Mouse (Mus musculus) G1E (cell line): Measurements from ENCODE around the gene Clec4f. TPM values are rescaled to one million over a fixed set of nuclear protein-coding genes. Genes with fewer than 3 reads are reported as not detected.

ENCODE experiments used
- ATAC-seq: 2 replicates; pipeline ENCODE4 v1.8.0; 2016; ENCODE audit warnings: mild to moderate bottlenecking; ENCODE audit not compliant: insufficient number of reproducible peaks, poor library complexity, low FRiP score, severe bottlenecking; ENCODE audit errors: extremely low read depth
- DNase-seq: peaks from one replicate; pipeline ENCODE4 v3.0.0; 2012; ENCODE audit warnings: low spot score
- H3K27me3 ChIP-seq: 2 replicates; pipeline ENCODE4 v1.6.1; 2012; ENCODE audit warnings: mild to moderate bottlenecking, low read length, inconsistent platforms; ENCODE audit not compliant: insufficient read depth
- H3K36me3 ChIP-seq: replicated peaks from 2 replicates; pipeline ENCODE3; 2012; ENCODE audit warnings: mild to moderate bottlenecking, inconsistent platforms
- H3K4me1 ChIP-seq: 2 replicates; pipeline ENCODE4 v1.6.1; 2012; ENCODE audit warnings: low read depth, low read length, inconsistent platforms, mixed read lengths; ENCODE audit not compliant: insufficient read depth
- H3K4me3 ChIP-seq: 2 replicates; pipeline ENCODE4 v1.5.1; 2012; ENCODE audit warnings: low read depth, mild to moderate bottlenecking, inconsistent platforms, low read length, moderate library complexity, mixed read lengths
- H3K9me3 ChIP-seq: replicated peaks from 2 replicates; pipeline ENCODE4 v1.6.1; 2012; ENCODE audit warnings: inconsistent platforms
- CTCF ChIP-seq: IDR thresholded peaks from 2 replicates; pipeline ENCODE4 v1.5.1; 2012; ENCODE audit warnings: low read depth, low read length, inconsistent platforms, mixed read lengths
- GATA1 ChIP-seq: IDR thresholded peaks from 2 replicates; pipeline ENCODE4 v1.6.1; 2012; ENCODE audit warnings: borderline replicate concordance, low read length, inconsistent platforms, mixed read lengths
- GATA2 ChIP-seq: IDR thresholded peaks from 2 replicates; pipeline ENCODE4 v1.6.1; 2012; ENCODE audit warnings: low read depth, low read length, inconsistent platforms, borderline replicate concordance
- POLR2AphosphoS5 ChIP-seq: IDR thresholded peaks from 2 replicates; pipeline ENCODE4 v1.6.1; 2012; ENCODE audit warnings: low read depth, low read length, inconsistent platforms; ENCODE audit not compliant: insufficient replicate concordance
- TAL1 ChIP-seq: conservative IDR thresholded peaks from 2 replicates; pipeline ENCODE4 v1.6.1; 2012; ENCODE audit warnings: low read depth, low read length, inconsistent platforms, mixed read lengths
- polyA plus RNA-seq: library from polyadenylated mRNA; stranded (reverse); fragments of >175 nt; gene quantifications from 2 replicates; pipeline ENCODE4 v1.2.3, GENCODE M21; 2012
- total RNA-seq, 2 experiments: library from RNA; stranded (forward) in 1 of 2; stranded (reverse) in 1 of 2; fragments of 200-1000 nt in 1 of 2; fragments of >200 nt in 1 of 2; fragmentation: Nextera tagmentation in 1 of 2; gene quantifications; 2 replicates each; pipeline ENCODE4 v1.2.3; 2014 to 2017

Clec4f gene
- total and polyA plus RNA-seq, 3 experiments = 0.05 TPM; not detected in 2

- H3K4me3 ChIP-seq = no peak overlapping the region
- TF ChIP-seq GATA2 = no peak
- TF ChIP-seq GATA1 = no peak
- TF ChIP-seq POLR2AphosphoS5 = no peak
- no peak for TF ChIP-seq TAL1
- H3K27me3 ChIP-seq = peaks cover 58% of the 10 kb centered on the region
- ATAC-seq (no peak), DNase-seq (no peak)
- H3K4me1 ChIP-seq = peaks cover 3% of the 10 kb centered on the region; the same call in 1 of the 2 replicates
- no peaks in the 10 kb centered on the region for H3K9me3 ChIP-seq
- no peaks in the 10 kb centered on the region for H3K36me3 ChIP-seq
These were observed 34.9 kb upstream of the Clec4f start for GRCm38 (mm10) chr6:83690936-83691335.

GRCm38 (mm10) chr6:83690277-83690676 is 34.3 kb upstream of the Clec4f start:
- DNase-seq (no peak), ATAC-seq (no peak)
- H3K9me3 ChIP-seq = no peaks in the 10 kb centered on the region
- H3K27me3 ChIP-seq = peaks cover 57% of the 10 kb centered on the region
- no peaks in the 10 kb centered on the region for H3K36me3 ChIP-seq
- no peak overlapping the region for H3K4me3 ChIP-seq
- TF ChIP-seq CTCF (peak; percentile 55), GATA1 (no peak), POLR2AphosphoS5 (no peak), TAL1 (no peak), GATA2 (no peak)
- peaks cover 3% of the 10 kb centered on the region; the same call in 1 of the 2 replicates for H3K4me1 ChIP-seq

GRCm38 (mm10) chr6:83689374-83689773 is 33.4 kb upstream of the Clec4f start:
- H3K9me3 ChIP-seq = no peaks in the 10 kb centered on the region
- H3K36me3 ChIP-seq = no peaks in the 10 kb centered on the region
- H3K4me3 ChIP-seq = no peak overlapping the region
- peaks cover 60% of the 10 kb centered on the region for H3K27me3 ChIP-seq
- no peak for DNase-seq
- ATAC-seq = no peak
- TF ChIP-seq GATA1 (no peak), POLR2AphosphoS5 (no peak), TAL1 (no peak), GATA2 (no peak), CTCF (no peak)
- H3K4me1 ChIP-seq = peaks cover 3% of the 10 kb centered on the region; the same call in 1 of the 2 replicates

- Histone ChIP-seq H3K9me3 (no peaks in the 10 kb centered on the region), H3K4me3 (no peak within 1 kb of the TSS), H3K36me3 (no peaks in the 10 kb centered on the region), H3K4me1 (no peaks in the 10 kb centered on the region), H3K27me3 (peaks cover 13% of the 10 kb centered on the region)
- ATAC-seq (no peak), DNase-seq (no peak)
- TF ChIP-seq GATA1 (no peak), POLR2AphosphoS5 (no peak), CTCF (no peak), GATA2 (no peak), TAL1 (no peak)
These were observed 21.8 kb upstream of the Clec4f start, which contains the start of gene Cd207 for GRCm38 (mm10) chr6:83677757-83678156. Gene Cd207, minus strand, starts transcription at chr6:83677857.

GRCm38 (mm10) chr6:83673395-83673794 is 17.4 kb upstream of the Clec4f start:
- Histone ChIP-seq H3K4me1 (no peaks in the 10 kb centered on the region), H3K9me3 (no peaks in the 10 kb centered on the region), H3K4me3 (no peak overlapping the region), H3K27me3 (peaks cover 15% of the 10 kb centered on the region), H3K36me3 (no peaks in the 10 kb centered on the region)
- TF ChIP-seq CTCF = peak; percentile 44; the same call in 1 of the 2 replicates
- no peak for TF ChIP-seq GATA2
- DNase-seq (no peak), ATAC-seq (no peak)

GRCm38 (mm10) chr6:83665009-83665408 is 9.0 kb upstream of the Clec4f start:
- H3K36me3 ChIP-seq = no peaks in the 10 kb centered on the region
- peaks cover 6% of the 10 kb centered on the region; the same call in 1 of the 2 replicates for H3K27me3 ChIP-seq
- H3K4me1 ChIP-seq = no peaks in the 10 kb centered on the region
- ATAC-seq (no peak), DNase-seq (no peak)
- no peak overlapping the region for H3K4me3 ChIP-seq
- no peaks in the 10 kb centered on the region for H3K9me3 ChIP-seq
- no peak for TF ChIP-seq GATA2
- TF ChIP-seq POLR2AphosphoS5 = no peak
- no peak for TF ChIP-seq GATA1
- no peak for TF ChIP-seq CTCF

DNA sequence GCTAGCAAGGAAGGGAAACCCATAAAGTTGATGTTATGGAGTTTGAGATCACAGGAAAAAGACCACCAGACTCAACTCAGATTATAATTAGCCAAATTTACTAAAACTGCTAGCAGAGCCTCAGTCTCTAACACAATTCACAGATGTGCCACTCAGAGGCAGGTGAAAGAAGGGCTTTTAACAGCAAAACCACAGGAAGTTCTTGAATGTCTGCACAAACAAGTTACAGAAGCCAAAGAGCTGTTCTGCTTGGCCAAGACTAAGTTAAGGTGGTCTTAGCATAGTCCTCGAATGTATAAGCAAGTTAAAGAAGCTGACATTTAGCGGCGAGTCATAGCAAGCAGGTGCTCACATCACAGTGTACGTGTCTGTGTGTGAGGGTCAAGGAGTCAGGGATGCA is 4.8 kb upstream of the Clec4f start:
- H3K27me3 ChIP-seq = no peaks in the 10 kb centered on the region; the same call in 1 of the 2 replicates

More for the DNA sequence above, 4.8 kb upstream of the Clec4f start:
- no peaks in the 10 kb centered on the region for H3K36me3 ChIP-seq
- no peak for DNase-seq
- TF ChIP-seq CTCF (no peak), POLR2AphosphoS5 (no peak), GATA2 (no peak), TAL1 (no peak), GATA1 (no peak)
- no peak overlapping the region for H3K4me3 ChIP-seq
- H3K9me3 ChIP-seq = no peaks in the 10 kb centered on the region
- ATAC-seq = no peak
- H3K4me1 ChIP-seq = no peaks in the 10 kb centered on the region
